Mouse (Mus musculus) layer of hippocampus, postnatal 36 days (tissue): ENCODE data around the gene Npas3. TPM values are rescaled to one million over a fixed set of nuclear protein-coding genes. Genes with fewer than 3 reads are reported as not detected.

Experiments
- DNase-seq, 2 experiments: peaks; one replicate each; pipeline ENCODE4 v3.0.0; 2022
- total RNA-seq, 2 experiments: library from RNA; stranded (reverse); gene quantifications; 2 replicates each; pipeline ENCODE4 v1.2.3; 2021

Gene Npas3
- total RNA-seq, 2 experiments from 2014 or later = 21.7 to 33.0 TPM

DNA sequence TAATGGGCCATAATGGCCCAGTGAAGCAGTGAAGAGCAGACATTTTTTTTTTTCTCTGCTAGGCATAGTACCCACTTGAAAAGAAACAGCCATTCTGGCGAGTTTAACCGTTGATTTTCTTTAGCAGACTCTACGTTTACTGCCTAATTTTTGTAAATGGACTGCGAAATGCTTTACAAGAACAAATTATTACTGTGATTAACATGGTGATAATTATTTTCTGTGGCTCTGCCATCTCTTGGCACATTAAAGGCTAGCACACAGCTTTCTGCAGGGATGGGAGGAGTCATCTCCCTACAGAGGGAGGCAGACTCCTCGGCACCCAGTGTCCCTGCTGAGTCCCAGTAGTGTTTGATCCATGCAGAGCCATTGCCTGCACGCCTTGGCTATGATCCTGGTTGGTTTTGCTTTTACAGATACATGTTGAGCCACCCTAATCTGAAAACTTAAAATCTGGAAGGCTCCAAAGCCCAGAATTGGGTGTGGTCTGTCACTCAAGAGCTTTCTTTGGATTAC, 341.0 kb downstream of the Npas3 start:
- no peak for DNase-seq

DNA sequence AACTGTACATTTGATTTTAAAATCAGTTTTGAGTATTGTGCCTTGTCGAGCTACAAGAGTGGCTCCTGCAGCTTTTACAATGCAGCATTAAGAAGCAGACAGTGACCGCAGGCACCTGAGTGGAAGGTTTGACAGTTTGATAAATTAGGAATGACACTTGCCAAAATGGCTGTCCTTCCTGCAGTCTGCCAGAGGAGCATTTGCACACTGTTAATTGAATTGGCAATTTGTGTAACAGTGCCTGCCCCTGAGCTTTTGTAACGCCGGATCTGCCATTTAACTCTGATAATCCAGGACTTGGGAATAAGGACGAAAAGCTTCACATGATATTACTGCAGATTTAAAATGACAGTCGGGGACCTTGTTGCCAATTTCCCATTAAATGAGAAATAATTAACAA, 357.2 kb downstream of the Npas3 start:
- no peak for DNase-seq

DNA sequence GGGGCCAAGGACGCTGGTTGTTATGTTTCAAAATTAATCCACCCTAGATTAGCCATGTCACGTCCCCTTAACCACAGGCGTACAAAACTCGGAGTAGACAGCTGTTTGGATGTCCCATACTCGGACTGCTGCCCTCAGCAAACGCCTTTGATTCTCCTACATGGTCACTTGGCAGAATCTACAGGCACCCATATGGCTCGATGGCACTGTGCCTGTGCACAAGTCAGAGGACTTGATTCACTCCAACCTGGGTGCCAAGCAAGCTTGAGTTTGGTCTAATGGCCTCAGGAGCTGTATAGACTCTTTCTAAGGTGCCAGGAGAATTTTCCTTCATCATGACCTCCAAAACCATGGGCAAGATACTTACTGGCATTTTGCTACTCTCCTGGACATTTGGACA, 363.6 kb downstream of the Npas3 start:
- DNase-seq = no peak

DNA sequence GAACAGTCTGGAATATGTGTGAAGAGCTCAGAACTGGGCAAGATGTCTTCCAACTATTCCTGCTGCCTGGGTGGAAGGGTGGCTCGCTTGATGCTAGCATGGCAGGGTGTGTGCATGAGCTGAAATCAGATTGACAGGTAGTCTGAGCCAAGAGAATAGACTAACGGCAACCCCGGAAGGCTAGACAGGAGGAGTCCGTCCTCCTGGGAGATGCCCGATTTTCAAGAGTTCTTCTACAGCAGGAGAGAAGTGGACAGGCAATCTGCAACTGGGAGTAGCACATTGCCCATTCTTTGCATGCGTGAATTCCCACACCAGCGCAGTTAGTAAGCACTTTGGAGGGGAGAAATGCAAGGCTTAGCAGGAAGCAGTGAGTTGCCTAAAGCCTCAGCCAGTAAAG, 372.8 kb downstream of the Npas3 start:
- DNase-seq = no peak

DNA sequence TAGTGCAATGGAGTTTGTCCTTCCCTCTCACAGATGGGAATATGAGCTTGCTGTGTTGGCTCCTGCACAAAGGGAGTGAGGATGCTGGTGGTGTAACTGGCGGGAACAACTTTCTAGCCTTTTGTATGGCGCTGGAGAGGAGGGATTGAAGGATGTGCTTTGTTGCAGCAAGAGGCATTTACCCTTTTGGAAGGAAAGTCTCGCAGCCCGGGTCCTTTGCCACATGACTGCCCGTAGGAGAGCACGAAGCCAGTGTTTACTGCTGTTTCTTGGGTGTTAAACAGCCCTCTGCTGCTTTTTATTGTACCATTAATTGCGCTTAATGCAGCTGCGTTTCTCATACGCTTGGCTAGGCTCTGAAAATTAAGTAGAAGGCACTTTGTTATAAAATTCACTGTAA, 375.3 kb downstream of the Npas3 start:
- DNase-seq = no peak

DNA sequence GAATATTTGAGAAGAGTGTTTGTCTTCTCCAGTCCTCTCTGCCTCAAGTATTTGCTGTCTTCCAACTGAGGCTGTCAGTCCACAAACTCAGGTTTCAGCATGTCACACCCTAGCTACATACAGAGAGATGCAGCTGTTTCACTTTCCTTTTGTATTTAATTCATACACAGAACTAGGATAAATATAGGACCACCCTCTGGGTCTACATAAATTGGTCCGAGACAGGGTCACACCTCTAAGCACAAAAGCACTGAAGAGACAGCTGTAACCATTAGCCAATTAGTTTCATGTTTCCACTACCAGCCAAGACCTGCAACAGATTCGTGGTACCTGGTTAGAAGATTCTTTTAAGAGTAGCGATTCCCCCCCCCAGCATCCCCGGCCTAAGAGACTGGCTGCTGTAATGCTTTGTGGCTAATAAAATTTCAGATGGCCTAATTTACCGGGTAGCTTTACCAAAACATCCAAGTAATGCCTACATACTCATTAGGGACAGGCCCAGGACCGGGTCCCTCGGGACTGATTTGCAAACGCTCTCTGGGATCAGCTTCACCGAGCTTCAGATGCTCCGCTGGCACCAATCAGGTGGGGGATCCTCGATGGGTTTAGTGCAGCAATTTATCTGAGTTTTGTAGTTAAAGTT, 376.0 kb downstream of the Npas3 start:
- DNase-seq = no peak

DNA sequence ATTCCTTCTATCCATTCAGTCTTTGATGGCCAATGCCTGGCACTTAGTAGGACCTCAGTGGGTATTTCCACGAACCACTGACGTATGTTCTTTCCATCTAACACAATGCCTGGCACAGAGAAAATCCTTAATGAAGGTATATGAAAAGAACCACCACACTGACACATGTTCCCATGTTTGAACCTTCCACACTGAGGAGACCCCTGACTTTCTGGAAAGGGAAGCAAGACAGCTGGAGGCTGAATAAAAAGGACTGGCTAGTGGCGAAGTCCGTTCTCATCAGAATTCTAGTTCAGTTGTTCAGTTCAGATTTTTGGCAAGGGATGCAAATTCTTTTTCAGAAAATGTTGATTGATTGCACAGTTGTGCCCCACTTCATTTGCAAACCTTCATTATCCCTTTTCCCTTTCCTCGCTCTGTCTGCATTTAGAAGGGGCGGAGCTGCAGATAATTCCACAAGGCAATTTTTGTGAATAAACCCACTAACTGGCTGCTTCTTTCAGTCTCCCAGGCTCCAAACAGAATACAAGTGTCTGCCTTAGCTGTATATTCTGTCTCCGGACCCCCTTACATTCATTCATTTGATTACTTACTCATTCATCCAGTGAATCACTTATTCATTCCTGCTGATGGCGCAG, 381.1 kb downstream of the Npas3 start:
- no peak for DNase-seq

DNA sequence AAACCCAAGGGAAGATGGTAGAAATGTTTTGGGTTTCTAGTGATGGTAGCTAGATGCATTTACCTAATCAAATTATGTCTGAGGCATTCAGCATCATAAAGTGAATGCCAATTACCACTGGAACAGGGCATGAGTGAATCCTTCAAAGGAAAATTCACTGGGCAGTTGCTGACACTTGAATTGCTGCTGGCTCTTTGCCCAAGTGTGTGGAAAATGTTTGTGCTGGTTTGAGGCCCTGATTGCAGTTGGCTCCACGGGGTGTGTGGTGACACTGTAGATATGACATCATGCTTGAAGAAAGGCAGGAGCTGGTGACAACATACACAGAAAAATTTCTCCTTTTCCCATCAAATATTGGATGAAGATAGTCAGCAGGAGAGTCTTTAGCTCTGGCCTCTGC, 382.1 kb downstream of the Npas3 start:
- no peak for DNase-seq

DNA sequence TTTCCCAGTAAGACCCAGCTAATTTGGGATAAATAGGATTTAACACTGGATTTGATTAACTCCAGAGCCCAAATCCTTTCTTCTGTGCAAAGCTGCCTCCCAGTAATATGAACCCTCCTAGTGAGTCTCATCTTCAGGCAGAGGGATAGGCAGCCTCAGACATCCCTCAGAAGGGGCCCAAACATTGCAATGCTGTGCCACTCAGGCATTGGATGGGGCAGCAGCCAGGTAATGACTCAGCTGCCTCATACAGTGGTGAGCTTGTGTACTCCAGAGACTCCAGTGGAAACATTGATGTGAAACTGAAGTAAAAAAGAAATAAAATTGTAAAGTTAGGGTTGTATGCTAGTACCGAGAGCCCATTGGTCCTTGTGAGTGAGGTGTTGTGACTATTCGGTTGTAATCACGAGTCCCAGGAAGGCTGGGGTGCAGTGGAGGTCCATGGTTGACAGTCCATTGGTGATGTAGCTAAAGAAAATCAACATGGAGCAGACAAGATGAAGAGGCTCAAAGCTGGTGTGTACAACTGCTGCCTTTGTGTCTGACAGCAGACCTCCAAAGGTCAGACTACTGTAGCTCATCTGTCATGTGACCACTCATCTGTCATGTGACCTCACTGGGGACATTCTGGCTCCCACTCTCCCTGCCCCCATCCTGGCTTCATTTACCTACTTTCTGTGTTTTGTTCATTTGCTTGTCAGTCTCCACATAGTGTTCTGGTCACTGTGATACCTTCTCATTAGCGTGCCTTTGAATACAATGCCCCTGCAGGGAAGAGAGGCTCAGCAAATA, 383.0 kb downstream of the Npas3 start:
- DNase-seq = no peak

DNA sequence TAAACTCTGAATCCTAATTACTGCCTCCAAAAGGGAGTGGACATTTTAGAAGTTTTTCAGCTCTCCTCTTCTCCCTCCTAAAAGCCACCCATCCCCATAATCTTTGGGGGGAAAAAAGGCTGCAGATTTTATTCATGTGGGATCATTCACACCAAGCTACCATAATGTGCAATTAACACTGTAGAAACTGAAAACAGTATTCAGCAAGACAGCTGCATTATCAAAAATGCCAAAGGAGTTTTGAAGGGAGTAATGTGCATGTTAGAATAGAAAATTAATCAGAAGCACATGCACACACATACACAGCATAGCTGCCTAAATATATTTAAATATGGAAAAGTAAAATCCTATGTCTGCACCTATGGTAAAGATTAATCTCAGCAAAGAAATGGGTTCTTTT, 390.1 kb downstream of the Npas3 start:
- no peak for DNase-seq

DNA sequence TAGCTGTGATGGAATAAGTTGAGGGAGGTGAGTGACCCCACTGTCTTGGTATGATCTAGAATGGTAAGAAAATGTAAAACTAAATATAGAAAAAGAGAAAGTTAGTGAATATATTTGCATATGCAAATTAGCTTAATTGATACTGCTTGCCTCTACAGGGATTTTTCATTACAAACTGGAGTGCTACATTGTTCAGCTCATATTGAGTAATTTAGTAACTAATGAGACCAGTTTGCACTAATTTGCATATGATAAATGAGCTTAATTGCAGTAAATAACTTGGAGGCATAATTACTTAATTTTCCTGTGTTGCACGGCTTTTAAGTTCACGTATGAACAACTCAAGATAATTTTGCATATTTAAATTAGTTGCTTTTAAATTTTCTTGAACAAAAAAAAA, 398.8 kb downstream of the Npas3 start:
- no peak for DNase-seq

DNA sequence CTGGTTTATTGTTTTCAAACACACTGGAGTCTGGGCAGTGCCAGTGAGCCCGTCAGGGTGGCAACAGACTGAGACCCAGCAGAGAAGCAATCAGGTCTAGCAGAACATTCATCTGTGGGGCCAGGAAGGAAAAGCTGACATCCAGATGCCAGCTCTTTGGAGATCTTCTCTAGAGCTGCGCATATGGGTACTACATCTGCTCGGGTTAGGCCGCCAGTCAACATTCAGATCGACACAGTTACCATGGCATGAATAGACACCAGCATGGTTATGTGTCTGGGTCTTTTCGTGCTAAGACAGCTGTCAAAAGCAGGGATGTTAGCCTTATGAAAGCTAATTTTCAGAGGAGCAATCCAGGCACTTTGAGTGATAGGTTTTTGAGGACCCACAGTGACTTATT, 407.8 kb downstream of the Npas3 start:
- DNase-seq = no peak

DNA sequence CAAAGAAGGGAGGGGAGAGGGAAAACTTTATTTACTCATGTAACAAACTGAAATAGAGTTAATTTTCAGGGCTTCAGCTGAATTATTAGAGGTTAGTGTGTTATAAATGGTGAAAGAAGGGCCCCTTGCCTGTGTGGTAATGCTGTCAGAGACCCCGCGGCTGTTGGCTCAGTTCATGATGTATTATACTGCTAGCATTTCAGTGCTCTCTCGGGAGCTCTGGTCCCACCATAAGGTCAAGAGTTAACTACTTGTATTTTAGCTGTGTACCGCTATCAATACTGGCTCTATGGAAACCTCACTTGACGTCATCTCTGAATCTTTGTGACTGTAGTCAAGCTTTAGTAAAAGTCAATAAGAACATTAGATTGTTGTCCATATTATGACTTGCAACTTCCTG, 415.6 kb downstream of the Npas3 start:
- no peak for DNase-seq

DNA sequence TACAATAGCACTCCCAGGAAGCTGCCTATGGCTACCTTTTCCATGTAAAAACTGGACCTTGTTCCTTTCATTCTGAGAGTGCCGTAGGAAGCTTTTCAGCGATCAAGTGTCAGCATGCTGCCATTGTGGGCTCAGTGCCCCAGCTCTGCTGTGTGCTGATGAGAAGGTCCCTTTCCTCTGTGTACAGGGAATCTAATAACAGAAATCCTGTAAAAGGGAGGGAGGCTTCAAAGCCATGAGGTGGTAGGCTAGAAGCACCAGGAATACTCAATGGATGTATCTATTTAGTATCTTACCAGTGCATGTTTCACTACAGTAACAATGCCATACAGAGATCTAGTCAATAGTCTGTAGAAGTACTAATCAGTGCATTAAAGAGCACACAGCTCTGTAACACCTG, 423.4 kb downstream of the Npas3 start:
- DNase-seq = no peak

DNA sequence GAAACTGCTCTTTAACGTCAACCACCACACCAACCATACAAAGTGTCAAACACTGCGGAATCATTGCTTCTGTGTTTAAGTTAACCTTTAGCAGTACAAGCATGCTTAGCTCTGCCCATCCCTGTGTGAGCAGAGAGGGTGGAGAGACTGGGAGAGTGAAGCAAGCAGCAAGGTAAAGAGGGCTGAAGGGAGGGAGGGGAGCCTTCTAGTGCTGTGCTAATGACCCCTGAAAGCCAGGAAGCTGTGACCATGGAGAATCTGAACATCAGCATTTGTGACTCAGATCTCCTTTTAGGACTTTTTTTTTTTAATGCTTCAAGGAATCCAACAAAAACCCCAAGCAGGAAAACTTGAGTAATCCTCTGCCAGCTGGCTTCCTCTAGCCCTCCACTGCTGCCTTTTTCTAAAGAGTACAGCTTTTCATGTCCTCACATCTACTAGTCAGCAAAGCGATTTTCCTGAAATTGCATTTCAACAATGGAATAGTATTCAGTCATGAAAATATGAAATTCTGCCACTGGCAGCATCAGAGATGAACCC, 428.7 kb downstream of the Npas3 start:
- no peak for DNase-seq

DNA sequence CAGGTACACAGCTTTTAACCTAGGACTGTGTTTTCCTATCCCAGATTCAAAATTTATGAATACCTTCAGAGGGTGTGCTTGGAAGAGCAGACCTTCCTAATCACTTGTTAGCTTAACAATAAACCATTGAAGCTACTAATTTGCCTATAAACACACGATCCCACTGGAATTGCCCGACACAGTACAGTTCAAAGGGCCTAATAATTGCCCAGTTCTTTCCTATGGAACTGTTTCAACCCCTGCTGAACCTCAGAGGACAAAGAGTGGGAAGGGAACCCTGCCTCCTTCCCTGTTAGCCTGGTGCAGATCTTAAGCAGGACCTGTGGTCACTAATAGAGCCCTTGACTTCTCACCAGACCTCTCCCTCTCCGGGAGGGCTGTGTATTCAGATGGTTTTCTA, 429.7 kb downstream of the Npas3 start:
- no peak for DNase-seq

DNA sequence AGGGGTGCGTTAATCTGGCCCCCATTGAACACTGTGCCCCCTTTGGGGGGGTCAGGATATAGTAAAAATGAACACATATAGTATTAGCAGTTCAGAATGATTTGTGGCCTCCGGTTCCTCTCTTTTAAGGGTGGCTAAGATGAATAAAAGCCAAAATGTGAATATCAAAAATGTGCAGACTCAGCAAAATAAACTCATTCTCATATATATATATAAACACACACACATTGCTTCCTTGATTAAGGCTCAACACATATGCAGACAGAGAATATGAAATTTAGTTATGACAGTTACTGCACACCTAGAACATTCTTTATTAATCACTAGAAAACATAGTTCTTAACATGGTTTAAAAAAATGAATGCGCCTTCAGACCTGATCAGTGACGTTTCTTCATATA, 430.7 kb downstream of the Npas3 start:
- no peak for DNase-seq

DNA sequence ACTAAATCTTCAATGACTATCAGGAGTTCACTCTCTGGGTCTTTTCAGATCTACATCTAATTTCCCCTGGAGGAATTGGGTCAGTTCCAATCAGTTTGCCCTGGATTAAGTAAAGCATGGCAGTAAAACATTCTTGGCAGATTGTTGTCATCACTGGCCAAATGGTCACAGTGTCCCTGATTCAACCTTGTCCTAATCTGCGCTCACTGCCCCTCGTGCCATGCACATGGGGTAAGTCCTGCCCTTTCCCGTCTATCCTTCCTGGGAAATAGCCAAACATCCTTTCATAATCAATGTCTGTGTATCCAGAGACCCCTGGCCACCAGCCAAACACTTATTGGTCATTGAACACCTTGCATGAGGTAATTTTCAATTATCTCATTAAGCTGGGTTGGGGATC, 432.0 kb downstream of the Npas3 start:
- DNase-seq = no peak

DNA sequence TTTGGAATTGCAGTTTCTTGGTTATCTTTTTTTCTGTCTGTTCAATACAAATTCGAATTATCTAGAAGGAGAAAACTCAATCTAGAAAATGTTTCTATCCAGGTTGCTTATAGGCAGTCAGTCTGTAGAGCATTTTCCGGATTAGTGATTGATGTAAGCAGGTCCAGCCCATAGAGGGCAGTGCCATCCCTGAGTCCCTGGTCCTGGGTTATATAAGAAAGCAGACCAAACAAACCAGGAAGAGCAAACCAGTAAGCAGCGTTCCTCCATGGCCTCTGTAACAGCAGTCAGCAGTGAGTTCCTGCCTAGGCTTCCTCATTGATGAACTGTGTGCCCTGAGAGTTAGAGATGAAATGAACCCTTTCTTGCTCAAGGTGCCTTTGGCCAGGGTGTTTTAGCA, 433.6 kb downstream of the Npas3 start:
- DNase-seq = no peak

DNA sequence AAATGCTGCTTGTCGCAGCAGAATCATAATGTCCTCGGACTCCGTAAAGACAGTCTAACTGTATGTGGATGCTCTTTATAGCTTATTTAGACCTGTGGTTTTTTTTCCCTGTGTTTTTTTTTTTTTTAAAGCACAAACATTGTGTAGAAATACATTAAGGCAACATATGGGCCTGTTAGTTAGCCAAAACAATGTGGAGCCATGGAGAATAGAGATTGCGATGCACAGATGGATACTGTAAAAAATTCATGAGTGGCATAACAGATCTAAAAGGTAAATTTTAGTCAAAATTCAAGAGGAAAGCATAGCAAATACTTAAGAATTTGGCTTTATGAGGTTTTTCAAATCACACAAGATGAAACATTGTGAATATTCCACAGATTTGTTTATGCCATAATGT, 444.0 kb downstream of the Npas3 start:
- no peak for DNase-seq

DNA sequence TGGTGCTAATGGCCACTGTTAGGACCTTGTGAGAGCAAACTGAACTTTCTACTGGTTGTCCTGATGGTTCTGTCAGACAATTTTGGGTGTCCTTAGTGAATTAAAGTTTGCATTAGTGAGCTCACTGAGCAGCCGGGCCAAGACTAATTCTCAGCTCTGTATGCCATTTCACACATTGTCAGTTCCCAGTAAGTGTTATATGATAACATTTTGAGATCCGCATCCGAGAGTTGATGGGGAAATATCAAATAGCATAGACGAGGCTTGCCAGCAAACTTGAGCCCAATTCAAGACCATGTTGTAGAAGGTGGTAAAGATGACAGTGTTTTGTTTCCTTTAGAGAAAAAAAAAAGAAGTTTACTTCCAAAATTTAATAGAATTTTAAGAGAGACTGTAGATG, 445.9 kb downstream of the Npas3 start:
- DNase-seq = no peak

DNA sequence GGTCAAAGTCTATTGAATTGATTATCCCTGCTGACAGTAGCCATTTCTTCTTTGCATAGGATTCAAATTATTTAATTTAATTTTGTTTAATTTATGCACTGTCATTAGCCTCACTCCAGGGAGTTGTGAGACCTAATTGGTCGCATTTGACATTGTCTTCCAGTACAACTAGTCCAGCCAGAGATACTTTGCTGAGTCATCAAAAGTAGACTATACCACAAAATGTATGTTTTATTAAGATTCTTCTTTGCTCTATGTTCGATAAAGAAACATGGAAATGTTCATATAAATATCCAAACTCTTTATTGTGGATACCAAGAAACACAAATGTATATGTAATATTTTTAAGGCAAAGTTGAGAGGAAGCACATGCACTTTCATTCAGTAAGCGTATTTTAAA, 446.8 kb downstream of the Npas3 start:
- DNase-seq = no peak

DNA sequence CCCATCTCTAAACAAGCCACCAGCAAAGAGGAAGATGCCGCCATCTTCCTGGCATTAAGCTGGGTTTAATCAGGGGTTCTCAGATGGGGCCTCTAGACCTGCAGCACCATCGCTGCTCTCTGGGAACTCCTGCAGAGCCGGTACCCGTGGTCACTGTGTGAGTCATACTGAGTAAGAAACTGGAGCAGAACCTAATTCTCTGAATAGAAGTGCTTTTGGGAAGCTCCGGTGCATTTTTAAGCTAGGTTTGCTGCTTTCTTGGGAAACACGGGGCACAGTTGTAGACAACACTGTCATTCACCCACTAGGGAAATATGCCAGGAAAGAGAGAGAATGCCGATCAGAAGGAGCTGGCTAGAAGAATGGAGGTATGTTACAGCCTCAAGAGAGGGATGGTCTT, 449.2 kb downstream of the Npas3 start:
- DNase-seq = no peak
